Mouse (Mus musculus) WW6 (cell line): ENCODE measurements around the gene Xirp1.
"Not testable (repeated sequence)": the region's sequence is repeated elsewhere in the genome, so short reads cannot be mapped to it uniquely, and the experiment has no call there.

Experiments used
- DNase-seq: peaks from one replicate; pipeline ENCODE4 v3.0.0-alpha.2; 2013; ENCODE audit warnings: low read depth, low spot score

Gene Xirp1

GRCm38 (mm10) chr9:120020285-120020890 lies 3.0 kb downstream of the Xirp1 start:
- DNase-seq, result no peak

- DNase-seq, result no peak
Observed at GRCm38 (mm10) chr9:120016956-120017355, 6.4 kb downstream of the Xirp1 start.

- no peak for DNase-seq
Observed at GRCm38 (mm10) chr9:120014828-120015227, 8.6 kb downstream of the Xirp1 start.

GRCm38 (mm10) chr9:120013251-120013820 lies 10.1 kb downstream of the Xirp1 start:
- DNase-seq, result no peak

DNA sequence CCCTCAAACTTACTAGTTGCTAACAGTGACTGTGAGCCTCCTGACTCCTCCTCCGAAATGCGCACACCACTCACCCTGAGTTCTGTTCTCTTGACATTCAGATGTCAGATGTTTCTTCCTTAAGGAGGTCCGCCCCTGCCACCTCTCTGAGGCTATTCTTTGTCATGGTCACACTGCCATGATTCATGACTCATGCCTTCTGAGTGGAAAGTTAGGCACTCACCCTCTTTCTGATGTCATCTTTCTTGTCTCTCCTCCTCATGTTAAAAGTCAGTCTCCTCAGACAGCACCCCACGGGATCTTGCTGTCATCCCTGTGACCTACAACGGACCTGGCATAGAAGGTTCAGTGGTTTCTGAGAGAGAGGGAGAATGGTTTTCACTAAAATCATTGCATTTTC lies 10.6 kb downstream of the Xirp1 start:
- DNase-seq, result no peak

- not testable (repeated sequence) for DNase-seq
Observed at GRCm38 (mm10) chr9:120012161-120012560, 11.2 kb downstream of the Xirp1 start.

DNA sequence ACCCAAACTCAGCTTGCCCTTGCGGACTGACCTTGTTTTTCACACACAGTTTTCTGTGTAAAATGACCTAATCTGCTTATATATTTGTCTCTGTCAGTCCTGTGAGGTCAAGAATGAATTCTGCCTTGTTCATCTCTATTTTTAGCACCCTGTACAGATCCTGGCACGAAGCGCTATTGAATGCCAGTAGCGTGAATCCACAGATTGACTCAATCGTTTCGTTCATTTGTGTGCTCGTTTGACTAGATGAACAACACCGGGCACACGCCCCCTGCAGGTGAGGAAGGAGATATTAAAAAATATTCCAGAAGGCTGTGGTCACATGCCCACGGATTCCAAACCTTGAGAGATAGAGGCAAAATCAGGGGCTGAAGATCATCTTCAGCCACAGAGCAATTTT lies 11.9 kb downstream of the Xirp1 start:
- DNase-seq, result no peak

DNA sequence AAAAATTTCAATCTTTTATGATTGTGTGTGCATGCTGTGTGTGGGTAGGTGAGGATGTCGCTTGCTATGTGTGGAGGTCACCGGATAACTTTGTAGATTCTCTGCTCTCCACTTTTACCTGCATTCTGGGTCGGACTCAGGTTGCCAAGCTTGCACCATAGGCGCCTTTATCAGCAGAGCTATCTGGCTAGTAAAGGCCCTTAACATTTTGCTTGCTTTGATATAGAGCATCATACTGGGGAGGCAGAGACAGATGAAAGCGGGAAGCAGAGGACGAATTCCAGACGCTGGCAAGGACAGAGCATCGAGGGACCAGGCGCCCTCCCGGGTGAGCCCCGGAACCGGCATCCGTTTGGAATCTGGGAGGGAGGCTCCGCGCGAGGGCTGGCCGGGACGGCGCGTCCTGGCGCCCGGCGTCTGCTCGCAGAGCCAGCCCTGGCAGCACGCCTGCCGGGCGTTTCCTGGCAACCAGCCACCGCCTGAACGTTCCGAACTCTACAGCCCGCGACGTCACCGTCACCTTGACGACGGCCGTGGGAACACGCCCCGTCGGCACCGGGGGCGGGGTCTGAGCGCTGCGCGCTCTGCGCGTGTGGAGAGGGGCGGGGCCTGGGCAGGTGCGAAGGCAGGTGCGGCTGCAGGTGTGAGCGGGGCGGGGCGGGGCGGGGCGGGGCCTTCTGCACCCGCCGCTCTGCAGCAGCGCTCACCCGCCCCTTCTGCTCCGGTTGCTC lies 12.5 kb downstream of the Xirp1 start:
- DNase-seq, result peak; percentile 92

- DNase-seq, result no peak
Observed at GRCm38 (mm10) chr9:120009871-120010270, 13.5 kb downstream of the Xirp1 start.

DNA sequence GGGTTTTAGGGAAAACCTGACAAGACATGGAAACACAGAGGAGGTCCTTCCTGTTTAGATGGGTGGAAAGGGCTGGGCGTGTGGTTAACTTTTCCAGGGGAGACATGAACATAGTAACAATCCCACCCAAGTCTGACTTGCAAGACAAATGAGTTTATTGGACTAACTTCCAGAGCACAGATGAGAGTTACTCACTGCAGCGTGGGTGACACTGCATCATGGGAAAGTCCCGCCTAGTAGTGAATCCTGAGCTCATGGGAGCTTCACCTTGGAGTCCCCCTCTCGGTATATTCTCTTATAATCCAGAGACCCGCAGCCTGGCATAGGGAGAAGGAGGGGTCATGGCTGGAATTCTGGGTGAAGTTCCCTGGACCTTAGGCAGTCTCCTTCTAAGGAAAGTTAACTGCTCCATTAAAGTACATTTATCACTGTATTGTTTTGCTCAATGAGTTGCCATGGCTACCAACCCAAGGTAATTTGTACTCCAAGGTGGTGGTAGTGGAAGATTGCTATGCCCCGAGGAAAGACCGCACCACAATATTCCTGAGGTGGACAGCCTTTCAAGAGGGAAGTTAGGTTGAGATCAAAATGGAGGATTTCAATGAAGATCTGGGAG lies 14.1 kb downstream of the Xirp1 start:
- no peak for DNase-seq

GRCm38 (mm10) chr9:120007833-120008232 lies 15.6 kb downstream of the Xirp1 start:
- DNase-seq, result no peak

- no peak for DNase-seq
Observed at GRCm38 (mm10) chr9:120005936-120006335, 17.5 kb downstream of the Xirp1 start.

DNA sequence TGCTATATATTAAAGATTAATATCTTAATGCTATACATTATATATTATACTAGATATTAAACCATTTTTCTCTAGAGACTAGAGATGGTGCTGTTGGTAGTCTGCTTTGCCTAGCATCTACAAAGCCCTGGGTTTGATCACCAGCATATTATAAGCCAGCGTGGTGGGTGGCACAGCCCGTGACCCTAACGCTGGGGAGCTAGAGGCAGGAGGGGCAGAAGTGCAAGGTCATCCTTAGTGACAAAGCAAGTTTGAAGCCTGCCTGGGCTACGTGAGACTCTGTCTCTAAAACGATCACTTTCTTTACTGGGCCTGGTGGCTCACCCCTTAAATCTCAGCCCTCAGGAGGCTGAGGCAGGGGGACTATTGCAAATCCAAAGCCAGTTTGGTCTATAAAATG lies 20.5 kb downstream of the Xirp1 start:
- no peak for DNase-seq

DNA sequence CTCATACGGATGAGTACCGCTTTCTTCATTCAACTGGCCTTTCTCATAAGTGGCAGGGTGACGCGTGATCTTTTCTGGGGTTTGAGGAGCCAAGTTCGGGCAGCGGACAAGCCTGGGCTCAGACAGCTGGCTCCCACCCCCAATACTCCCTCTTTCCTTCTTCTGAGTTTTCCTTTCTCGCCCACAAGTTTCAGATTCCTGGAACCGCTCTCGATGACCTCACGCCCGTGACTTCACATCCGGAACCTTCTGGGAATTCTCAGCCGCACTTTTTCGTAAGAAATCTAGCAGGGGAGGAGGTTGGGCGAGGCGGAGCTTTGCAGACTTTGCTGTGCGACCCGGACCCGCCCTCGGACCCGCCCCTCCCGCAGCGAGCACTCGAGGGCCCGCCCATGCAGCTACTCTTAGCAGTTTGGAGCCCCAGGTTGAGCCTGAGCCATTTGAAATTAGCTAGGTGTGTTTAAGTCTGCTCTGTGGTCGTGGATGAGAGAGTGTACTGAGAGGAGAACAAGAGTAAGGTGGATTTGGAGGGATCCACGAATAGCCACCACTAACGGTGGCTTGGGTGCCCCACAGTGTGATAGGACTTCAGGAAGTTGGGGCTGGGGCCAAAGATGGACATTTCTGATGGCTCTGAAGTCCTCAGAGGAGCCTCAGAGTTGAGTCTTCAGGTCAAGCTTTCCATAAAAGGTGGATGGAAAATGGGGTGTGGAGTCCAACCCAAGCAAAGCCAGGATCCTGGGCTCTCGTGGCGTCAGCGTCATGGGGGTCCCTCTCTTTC lies 21.3 kb downstream of the Xirp1 start:
- DNase-seq, result no peak

- no peak for DNase-seq
Observed at GRCm38 (mm10) chr9:120000761-120001160, 22.6 kb downstream of the Xirp1 start.

DNA sequence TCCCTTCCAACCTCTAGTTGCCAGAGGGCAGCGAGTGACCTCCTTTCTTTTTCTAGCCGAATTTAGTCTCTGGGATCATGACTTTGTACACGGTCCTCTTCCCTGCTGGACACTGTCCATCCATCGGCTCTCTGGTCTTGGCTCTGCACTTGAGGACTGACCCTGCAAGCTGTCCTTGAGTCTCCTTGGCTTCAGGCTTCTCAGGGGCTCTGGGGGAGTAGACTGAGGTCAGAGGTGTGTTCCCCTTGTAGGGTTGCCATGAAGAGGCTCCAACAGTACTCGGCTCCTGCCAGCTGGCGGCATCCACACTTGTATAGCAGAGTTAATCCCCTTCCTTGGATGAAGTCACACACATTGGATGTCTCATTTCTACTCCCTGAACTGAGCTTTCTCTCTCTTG lies 23.8 kb downstream of the Xirp1 start:
- no peak for DNase-seq

DNA sequence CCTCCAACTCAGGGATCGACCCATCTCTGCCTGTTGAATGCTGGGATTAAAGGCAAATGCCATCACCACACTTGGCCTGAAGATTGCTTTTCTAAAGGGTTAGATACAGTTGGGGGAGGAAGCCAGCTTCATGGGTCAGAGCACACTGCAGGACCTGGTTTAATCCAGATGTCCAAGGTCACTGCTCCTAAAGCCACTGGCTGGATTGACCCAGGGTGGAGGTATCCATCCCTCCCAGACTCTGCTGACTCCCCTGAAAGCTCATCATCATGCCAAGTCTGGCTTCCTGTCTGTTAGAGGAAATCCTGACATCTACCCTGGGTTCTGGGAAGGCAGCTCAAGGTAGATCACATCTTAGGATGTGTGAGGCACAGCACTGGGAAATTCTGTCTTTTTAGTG lies 24.6 kb downstream of the Xirp1 start:
- DNase-seq, result no peak

- no peak for DNase-seq
Observed at GRCm38 (mm10) chr9:119996080-119996479, 27.3 kb downstream of the Xirp1 start.

DNA sequence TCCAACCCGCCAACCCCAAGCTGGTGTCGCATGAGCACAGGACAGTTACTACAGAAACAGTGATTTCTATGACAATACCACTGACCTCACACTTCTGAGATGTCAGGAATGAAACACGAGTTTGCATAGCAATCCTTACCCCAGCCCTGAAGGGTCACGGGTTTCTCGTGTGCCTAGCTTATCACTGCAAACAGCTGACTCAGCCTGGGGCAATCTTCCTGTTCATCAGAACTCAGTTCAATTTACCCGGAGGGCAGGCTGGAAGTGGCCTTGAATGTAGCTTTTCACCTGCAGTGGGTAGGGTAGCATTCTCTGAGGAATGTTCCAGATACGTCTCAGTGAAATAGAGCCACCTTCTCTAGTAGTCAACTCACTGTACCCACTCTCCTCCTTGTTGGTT lies 29.2 kb downstream of the Xirp1 start:
- no peak for DNase-seq

GRCm38 (mm10) chr9:119993092-119993844 lies 30.1 kb downstream of the Xirp1 start:
- DNase-seq, result no peak

DNA sequence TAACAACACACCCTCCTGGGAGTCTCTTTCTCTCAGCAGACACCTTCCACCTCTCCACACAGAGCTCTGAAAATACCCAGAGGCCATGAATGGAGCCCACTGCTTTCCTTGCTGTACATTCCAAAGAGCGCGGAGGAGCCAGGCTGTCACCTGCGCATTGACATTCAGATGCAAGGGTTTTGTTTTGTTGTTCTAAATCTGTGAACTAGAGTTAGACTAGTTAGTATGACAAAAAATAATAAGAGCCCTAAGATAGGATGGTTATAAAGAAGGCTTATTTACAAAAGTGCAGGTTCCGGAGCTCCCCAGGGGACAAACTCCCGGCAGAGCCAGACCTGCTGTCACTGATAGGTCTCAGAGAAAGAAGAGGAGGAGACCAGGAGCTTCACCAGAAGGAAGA lies 32.1 kb downstream of the Xirp1 start:
- no peak for DNase-seq
